Mouse (Mus musculus) heart, adult 2 months (tissue): ENCODE data around the gene Ythdc1. TPM values are rescaled to one million over a fixed set of nuclear protein-coding genes. Genes with fewer than 3 reads are reported as not detected.

Source experiments
- DNase-seq, 2 experiments: peaks; one replicate each; pipeline ENCODE4 v3.0.0; 2021
- H3K27ac ChIP-seq: fragments of 200-600 bp; 2 replicates; pipeline ENCODE4 v1.8.1; 2022
- H3K27me3 ChIP-seq: fragments of 200-500 bp; 2 replicates; pipeline ENCODE4 v1.6.1; 2012; ENCODE audit warnings: mild to moderate bottlenecking, low read length, inconsistent platforms, mixed read lengths; ENCODE audit not compliant: control insufficient read depth, insufficient read depth
- H3K36me3 ChIP-seq: fragments of 200-500 bp; 2 replicates; pipeline ENCODE4 v1.6.1; 2012; ENCODE audit warnings: low read length, inconsistent platforms; ENCODE audit not compliant: control insufficient read depth, insufficient read depth
- H3K4me1 ChIP-seq: fragments of 200-500 bp; 2 replicates; pipeline ENCODE4 v1.6.1; 2011; ENCODE audit warnings: low read length; ENCODE audit not compliant: control insufficient read depth, insufficient read depth
- H3K4me3 ChIP-seq: fragments of 200-600 bp; 2 replicates; pipeline ENCODE4 v1.8.1; 2022
- H3K79me2 ChIP-seq: fragments of 200-500 bp; replicated peaks from 2 replicates; pipeline ENCODE4 v1.6.1; 2012; ENCODE audit warnings: mild to moderate bottlenecking, inconsistent platforms, low read length, moderate library complexity, mixed read lengths; ENCODE audit not compliant: control insufficient read depth, insufficient read depth
- H3K9ac ChIP-seq: fragments of 200-500 bp; 2 replicates; pipeline ENCODE4 v1.6.1; 2012; ENCODE audit warnings: low read depth, mild to moderate bottlenecking, control low read depth, inconsistent platforms, low read length, mixed read lengths
- CTCF ChIP-seq: fragments of 200-600 bp; IDR thresholded peaks from 2 replicates; pipeline ENCODE4 v1.8.1; 2022; ENCODE audit warnings: antibody characterized with exemption, mild to moderate bottlenecking, moderate library complexity
- EP300 ChIP-seq: fragments of 200-500 bp; IDR thresholded peaks from 2 replicates; pipeline ENCODE4 v1.6.1; 2011; ENCODE audit warnings: low read depth, low read length, control low read depth; ENCODE audit not compliant: insufficient read depth
- POLR2A ChIP-seq: fragments of 200-500 bp; IDR thresholded peaks from 2 replicates; pipeline ENCODE4 v1.6.1; 2011; ENCODE audit warnings: mild to moderate bottlenecking, low read depth, low read length, control low read depth; ENCODE audit not compliant: insufficient read depth
- WGBS: fragments of 180-500 bp; shearing (Covaris S2); methylation state at CpG from one replicate; pipeline ENCODE4 v1.1.7; 2018; 5-methylcytosine and 5-hydroxymethylcytosine counted together
- intact Hi-C: fragments of 180-260 bp; cut with DNase I; formaldehyde crosslinking; loops from one replicate; pipeline ENCODE4 v1.15.1; 2025
- long read RNA-seq: library from polyadenylated mRNA; stranded (forward); transcript quantifications from one replicate; pipeline ENCODE4 v2.0.0, GENCODE M21; 2021
- polyA plus RNA-seq: library from polyadenylated mRNA; depleted of rRNA; stranded (reverse); fragments of >200 nt; gene quantifications from 2 replicates; pipeline ENCODE4 v1.2.3, GENCODE M21; 2012; rRNA removed
- total RNA-seq, 2 experiments: library from RNA; stranded (reverse); gene quantifications; 2 replicates each; pipeline ENCODE4 v1.2.3; 2021

Ythdc1 gene
- 10 to 100 TPM; 28.1 to 30.3 TPM for total RNA-seq
- polyA plus RNA-seq, result 11.7 and 19.2 TPM in 2 replicates
- long read RNA-seq, transcript Ythdc1-203 (17 exons, 3,269 nt), result major isoform, 12 of 20 reads
- long read RNA-seq, partial matches to known transcripts, result 2 of 20 reads
- long read RNA-seq, other reads (novel, unspliced or antisense), result 3 of 20 reads

DNA sequence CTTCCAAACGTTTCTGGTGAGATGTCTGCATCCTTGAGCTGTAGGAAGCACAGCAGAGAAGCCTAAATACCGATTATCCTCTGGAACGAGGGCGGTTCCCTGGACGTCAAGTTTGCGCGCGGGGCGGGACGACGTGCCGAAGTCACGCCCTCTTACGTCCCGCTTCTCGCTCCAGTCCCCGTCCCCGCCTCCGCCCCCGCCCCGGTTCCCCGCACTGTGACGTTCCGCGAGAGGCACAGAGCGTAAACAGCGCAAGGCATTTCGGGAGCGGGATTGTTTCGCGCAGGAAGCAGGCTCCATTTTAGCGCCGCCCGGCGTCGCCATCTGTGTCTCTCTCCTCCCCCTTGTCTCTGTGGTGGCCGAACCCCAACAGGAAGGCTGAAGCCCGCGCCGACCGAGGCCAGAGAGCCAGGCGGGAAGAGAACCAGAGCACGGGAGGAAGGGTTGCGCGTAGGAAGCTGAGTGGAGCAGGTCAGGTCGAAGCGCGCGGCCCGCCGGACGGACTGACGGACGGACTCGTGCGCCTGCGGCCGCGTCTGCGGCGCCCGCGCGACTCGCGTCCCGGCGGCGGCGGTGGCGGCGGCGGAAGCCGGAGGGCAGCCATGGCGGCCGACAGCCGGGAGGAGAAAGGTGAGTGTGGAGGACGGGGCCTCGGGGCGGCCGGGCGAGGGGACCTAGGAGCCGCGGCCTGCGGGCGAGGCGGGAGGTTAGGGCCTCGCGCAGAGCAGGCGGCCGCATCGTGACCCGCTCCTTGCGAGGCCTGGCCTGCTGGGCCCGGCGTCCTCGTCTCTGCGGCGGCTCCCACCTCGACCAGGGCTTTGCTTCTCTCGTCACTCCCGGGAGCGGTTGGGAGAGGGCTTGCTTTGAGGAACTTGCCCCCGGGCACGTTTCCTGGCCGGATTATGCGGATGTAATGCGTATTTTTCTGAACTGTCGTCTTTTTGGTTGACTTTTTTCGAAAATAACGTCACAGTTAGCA is at the start of gene Ythdc1:
Gene Ythdc1, plus strand, starts transcription at position 260 of the 979 bp plus-strand sequence.
- peak within 1 kb of the TSS; percentile 97 for H3K27ac ChIP-seq
- peak within 1 kb of the TSS; percentile 81 for H3K4me3 ChIP-seq
- H3K4me1 ChIP-seq, result peaks cover 4% of the 10 kb centered on the region
- TF ChIP-seq CTCF, result no peak
- TF ChIP-seq POLR2A, result peak; percentile 92
- TF ChIP-seq EP300, result peak; percentile 46
- H3K36me3 ChIP-seq, result peaks cover 11% of the 10 kb centered on the region
- under 1% methylated on average over 108 of the region's 111 CpGs for WGBS
- H3K27me3 ChIP-seq, result no peaks in the 10 kb centered on the region
- H3K9ac ChIP-seq, result peak within 1 kb of the TSS; percentile 85
- intact Hi-C loops, result no loop called here
- peak; percentile 94 to 96 for DNase-seq
- H3K79me2 ChIP-seq, result no peaks in the 10 kb centered on the region

DNA sequence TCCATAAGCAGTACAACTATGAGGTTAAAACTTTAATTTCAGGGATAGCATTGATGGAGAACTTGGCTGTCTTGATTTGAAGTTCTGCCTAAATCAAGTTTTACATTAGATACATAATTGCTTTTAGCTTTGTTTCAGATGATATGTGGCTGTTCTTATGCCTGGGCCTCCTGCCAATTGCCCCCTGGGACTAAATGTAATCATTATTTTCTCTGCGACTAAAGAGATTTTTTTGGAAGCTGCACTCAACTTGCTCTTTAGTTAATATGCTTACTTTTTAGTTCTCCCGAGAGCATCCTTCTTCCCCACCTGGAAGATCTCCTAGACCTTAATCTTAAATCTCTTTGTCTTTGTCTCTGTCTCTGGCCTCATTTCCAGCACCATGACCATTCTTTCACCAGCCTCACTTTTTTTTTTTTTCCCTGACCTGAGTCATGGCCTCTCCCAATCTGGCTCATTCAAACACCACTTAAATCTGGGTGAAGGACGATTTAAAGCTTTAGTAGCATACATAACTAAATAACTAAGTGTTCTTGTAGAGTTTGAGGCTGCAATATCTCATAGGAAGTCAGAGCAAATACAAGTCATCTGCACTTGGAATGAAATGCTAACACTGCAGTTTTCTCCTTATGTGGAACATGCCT is 34.9 kb upstream of the Ythdc1 start:
- H3K79me2 ChIP-seq, result no peaks in the 10 kb centered on the region
- 37% methylated on average over 3 of the region's 3 CpGs for WGBS
- no peaks in the 10 kb centered on the region for H3K27me3 ChIP-seq
- H3K36me3 ChIP-seq, result no peaks in the 10 kb centered on the region
- intact Hi-C loops, result no loop called here
- H3K9ac ChIP-seq, result no peak overlapping the region
- no peak for TF ChIP-seq POLR2A
- no peak for TF ChIP-seq CTCF
- no peak for TF ChIP-seq EP300
- H3K4me1 ChIP-seq, result no peaks in the 10 kb centered on the region
- no peak overlapping the region for H3K4me3 ChIP-seq
- no peak overlapping the region for H3K27ac ChIP-seq
- DNase-seq, result no peak

DNA sequence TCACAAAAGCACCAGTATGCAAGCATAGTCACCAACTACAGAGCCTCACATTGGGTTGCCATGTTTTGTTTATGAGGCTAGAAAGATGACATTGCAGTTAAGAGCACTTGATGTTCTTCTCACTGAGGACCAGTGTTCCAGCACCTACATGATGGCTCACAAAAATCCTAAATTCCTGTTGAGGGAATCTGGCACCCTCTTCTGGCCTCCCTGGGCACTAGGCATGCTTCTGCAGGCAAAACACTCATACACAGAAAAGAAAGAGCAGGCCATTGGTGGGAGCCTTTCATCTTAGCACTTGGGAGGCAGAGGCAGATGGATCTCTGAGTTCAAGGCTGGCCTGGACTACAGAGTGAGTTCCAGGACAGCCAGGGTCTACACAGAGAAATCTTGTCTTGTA is 33.0 kb upstream of the Ythdc1 start:
- H3K27ac ChIP-seq, result no peak overlapping the region
- no peak overlapping the region for H3K9ac ChIP-seq
- DNase-seq, result no peak
- H3K27me3 ChIP-seq, result no peaks in the 10 kb centered on the region
- intact Hi-C loops, result no loop called here
- no peak overlapping the region for H3K4me3 ChIP-seq
- H3K79me2 ChIP-seq, result no peaks in the 10 kb centered on the region
- TF ChIP-seq EP300 (no peak), CTCF (no peak), POLR2A (no peak)
- no peaks in the 10 kb centered on the region for H3K36me3 ChIP-seq
- H3K4me1 ChIP-seq, result no peaks in the 10 kb centered on the region

DNA sequence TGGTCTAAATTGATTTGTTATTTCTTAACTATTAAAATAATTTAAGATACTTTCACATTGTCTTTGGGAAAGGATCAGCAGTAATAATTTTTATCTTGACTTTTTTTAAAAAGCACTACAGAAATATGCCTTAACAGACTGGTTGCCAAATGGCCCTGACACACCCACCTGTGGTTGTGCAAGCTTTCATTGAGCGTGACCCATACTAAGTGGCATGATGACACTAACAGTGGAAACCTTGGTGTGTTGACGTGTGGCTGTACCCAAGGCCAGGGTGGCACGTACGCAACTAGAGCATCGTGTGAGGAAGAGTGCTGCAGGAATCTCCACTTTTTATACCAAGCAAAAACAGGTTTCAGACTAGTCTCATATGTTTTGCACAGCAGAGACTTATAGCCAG is 27.1 kb upstream of the Ythdc1 start:
- Histone ChIP-seq H3K9ac (no peak overlapping the region), H3K36me3 (no peaks in the 10 kb centered on the region), H3K79me2 (no peaks in the 10 kb centered on the region), H3K27ac (no peak overlapping the region), H3K27me3 (no peaks in the 10 kb centered on the region), H3K4me1 (no peaks in the 10 kb centered on the region), H3K4me3 (no peak overlapping the region)
- DNase-seq, result no peak
- WGBS, result 76% methylated on average over 5 of the region's 5 CpGs
- intact Hi-C loops, result no loop called here
- no peak for TF ChIP-seq CTCF
- TF ChIP-seq POLR2A, result no peak
- no peak for TF ChIP-seq EP300

DNA sequence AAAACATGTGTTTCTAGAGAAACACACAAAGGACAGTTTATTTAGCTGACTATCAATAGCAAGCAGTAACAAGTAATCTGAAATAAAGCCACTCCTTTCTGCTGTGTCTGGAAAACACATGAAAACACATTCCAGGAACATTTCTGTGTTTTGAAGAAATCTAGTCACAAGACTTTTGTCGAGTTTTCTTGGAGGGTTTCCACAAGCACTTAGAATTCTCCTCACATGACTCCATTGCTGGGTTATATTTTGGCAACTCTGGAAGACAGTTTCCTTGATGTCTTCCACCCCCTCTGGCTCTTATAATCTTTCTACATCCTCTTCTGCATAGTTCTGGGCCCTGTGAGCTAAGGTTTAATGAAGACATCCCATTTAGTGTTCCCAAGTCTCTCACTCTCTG is 25.6 kb upstream of the Ythdc1 start:
- no peak overlapping the region for H3K4me3 ChIP-seq
- no peak overlapping the region for H3K9ac ChIP-seq
- H3K36me3 ChIP-seq, result no peaks in the 10 kb centered on the region
- DNase-seq, result no peak
- H3K27me3 ChIP-seq, result no peaks in the 10 kb centered on the region
- H3K4me1 ChIP-seq, result no peaks in the 10 kb centered on the region
- H3K79me2 ChIP-seq, result no peaks in the 10 kb centered on the region
- no peak for TF ChIP-seq POLR2A
- no peak for TF ChIP-seq CTCF
- no peak for TF ChIP-seq EP300
- H3K27ac ChIP-seq, result no peak overlapping the region
- WGBS, result 30% methylated on average over 1 of the region's 1 CpGs
- intact Hi-C loops, result no loop called here
